Mouse (Mus musculus): Measurements from ENCODE around the gene Usp36. TPM values are rescaled to one million over a fixed set of nuclear protein-coding genes. Genes with fewer than 3 reads are reported as not detected.

Gene Usp36
- polyA plus RNA-seq (2016; fragmentation: Nextera tagmentation; extraction: Ambion mirVana) = 20.1 and 21.3 TPM in 2 replicates

GRCm38 (mm10) chr11:118289999-118290889 lies at the start of gene Usp36:
Gene Usp36 (minus strand): TSS chr11:118290244.
- H3K36me3 ChIP-seq = peaks cover 25% of the 10 kb centered on the region
- peak; percentile 99 for ATAC-seq (ENCODE audit: insufficient number of reproducible peaks, insufficient read depth, low FRiP score, low TSS enrichment, low read depth)
- no peaks in the 10 kb centered on the region for H3K9me3 ChIP-seq
- H3K9ac ChIP-seq (replicated peaks) = peak within 1 kb of the TSS; percentile 81
- no peaks in the 10 kb centered on the region for H3K27me3 ChIP-seq
- peak within 1 kb of the TSS; percentile 85 for H3K4me2 ChIP-seq
- peak within 1 kb of the TSS; percentile 82 for H3K4me3 ChIP-seq (replicated peaks)
- H3K4me1 ChIP-seq (replicated peaks) = peaks cover 15% of the 10 kb centered on the region
- peak within 1 kb of the TSS; percentile 88 for H3K27ac ChIP-seq
- under 1% methylated on average over 66 of the region's 68 CpGs for WGBS

DNA sequence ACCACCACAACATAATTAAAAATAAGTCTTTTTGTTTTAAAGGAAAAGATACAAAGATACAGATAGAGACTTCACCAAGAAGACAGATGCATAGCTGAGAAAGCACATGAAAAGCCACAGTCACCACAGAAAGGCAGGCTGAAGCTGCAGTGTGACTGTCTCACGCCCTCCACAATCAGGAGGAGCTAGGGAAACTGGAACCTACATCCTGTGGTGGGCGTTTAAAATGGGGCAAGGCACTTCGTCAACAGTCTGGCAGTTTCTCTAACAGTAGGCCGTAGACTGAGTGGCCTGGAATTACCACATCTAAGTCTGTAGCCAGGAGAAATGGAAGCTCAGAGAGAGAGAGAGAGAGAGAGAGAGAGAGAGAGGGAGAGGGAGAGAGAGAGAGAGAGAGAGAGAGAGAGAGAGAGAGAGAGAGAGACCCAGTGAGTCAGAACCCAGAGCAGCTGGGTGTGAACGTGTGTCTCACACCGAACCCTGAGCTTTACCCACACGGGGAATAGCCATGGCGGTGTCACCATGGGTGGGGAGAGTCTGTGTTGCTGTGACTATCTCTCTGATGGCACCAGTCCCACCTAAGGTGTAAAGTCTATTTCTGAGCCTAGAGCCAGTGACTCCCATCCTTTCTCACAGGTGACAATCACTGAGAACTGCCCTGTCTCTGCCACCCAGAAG lies 47.6 kb upstream of the Usp36 start:
- Histone ChIP-seq H3K9me3 (no peaks in the 10 kb centered on the region), H3K4me3 (replicated peaks) (no peak overlapping the region), H3K4me2 (no peak overlapping the region), H3K4me1 (replicated peaks) (peaks cover 14% of the 10 kb centered on the region), H3K9ac (replicated peaks) (no peak overlapping the region), H3K27ac (no peak overlapping the region), H3K27me3 (no peaks in the 10 kb centered on the region), H3K36me3 (peaks cover 34% of the 10 kb centered on the region)
- no peak for ATAC-seq (ENCODE audit: insufficient number of reproducible peaks, insufficient read depth, low FRiP score, low TSS enrichment, low read depth)
- 71% methylated on average over 8 of the region's 8 CpGs for WGBS

GRCm38 (mm10) chr11:118333431-118333830 lies 43.4 kb upstream of the Usp36 start:
- Histone ChIP-seq H3K36me3 (peaks cover 45% of the 10 kb centered on the region), H3K27me3 (no peaks in the 10 kb centered on the region), H3K4me3 (replicated peaks) (no peak overlapping the region), H3K4me1 (replicated peaks) (peaks cover 12% of the 10 kb centered on the region), H3K4me2 (no peak overlapping the region), H3K9ac (replicated peaks) (no peak overlapping the region), H3K27ac (no peak overlapping the region), H3K9me3 (no peaks in the 10 kb centered on the region)
- ATAC-seq (ENCODE audit: insufficient number of reproducible peaks, insufficient read depth, low FRiP score, low TSS enrichment, low read depth) = no peak
- WGBS = 89% methylated on average over 17 of the region's 17 CpGs

DNA sequence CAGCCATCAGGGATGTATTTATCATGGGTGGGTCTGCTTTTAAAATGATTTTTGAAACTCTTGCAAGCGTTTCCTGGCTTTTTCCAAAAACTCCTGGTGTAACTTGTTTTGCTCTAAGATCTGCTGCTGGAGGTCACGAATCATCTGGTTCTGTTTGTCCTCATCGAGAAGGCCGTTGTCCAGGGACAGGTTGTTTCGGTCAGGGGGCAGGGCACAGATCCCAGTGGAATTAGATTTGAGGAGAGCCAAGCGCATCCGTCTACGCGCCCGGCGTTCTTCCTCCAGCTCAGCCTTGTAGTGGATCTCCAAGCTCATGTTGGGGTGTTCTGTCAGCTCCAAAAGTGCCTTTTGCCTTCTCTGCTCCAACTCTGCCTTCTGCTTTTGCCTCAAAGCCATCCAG lies 42.3 kb upstream of the Usp36 start:
- ATAC-seq (ENCODE audit: insufficient number of reproducible peaks, insufficient read depth, low FRiP score, low TSS enrichment, low read depth) = no peak
- no peak overlapping the region for H3K4me2 ChIP-seq
- no peak overlapping the region for H3K9ac ChIP-seq (replicated peaks)
- 89% methylated on average over 11 of the region's 11 CpGs for WGBS
- H3K36me3 ChIP-seq = peaks cover 45% of the 10 kb centered on the region
- H3K27ac ChIP-seq = no peak overlapping the region
- H3K27me3 ChIP-seq = no peaks in the 10 kb centered on the region
- no peak overlapping the region for H3K4me3 ChIP-seq (replicated peaks)
- H3K9me3 ChIP-seq = no peaks in the 10 kb centered on the region
- peaks cover 22% of the 10 kb centered on the region for H3K4me1 ChIP-seq (replicated peaks)

DNA sequence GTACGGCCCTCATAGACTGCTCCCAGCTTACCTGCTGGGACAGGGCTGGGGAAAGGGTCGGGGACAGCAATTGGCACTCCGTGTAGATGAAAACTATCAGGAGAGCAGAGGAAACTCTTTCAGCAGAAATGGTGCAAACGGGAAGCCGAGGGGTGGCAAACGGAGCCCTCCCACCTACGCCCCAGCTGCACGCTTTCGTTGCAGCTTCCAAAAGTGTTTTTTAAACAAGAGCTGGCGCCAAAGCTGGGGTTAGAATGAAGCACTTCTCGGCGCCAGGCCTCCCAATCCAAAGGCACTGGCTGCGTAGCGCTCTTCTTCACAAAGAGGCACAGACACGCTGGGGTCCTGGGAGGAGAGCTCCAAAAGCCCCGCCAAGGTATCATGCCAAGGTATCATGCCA lies 40.7 kb upstream of the Usp36 start:
- 95% methylated on average over 16 of the region's 16 CpGs for WGBS
- H3K9ac ChIP-seq (replicated peaks) = no peak overlapping the region
- no peak overlapping the region for H3K4me3 ChIP-seq (replicated peaks)
- no peaks in the 10 kb centered on the region for H3K9me3 ChIP-seq
- H3K36me3 ChIP-seq = peaks cover 45% of the 10 kb centered on the region
- no peak overlapping the region for H3K4me2 ChIP-seq
- peaks cover 37% of the 10 kb centered on the region for H3K4me1 ChIP-seq (replicated peaks)
- no peak for ATAC-seq (ENCODE audit: insufficient number of reproducible peaks, insufficient read depth, low FRiP score, low TSS enrichment, low read depth)
- no peak overlapping the region for H3K27ac ChIP-seq
- H3K27me3 ChIP-seq = no peaks in the 10 kb centered on the region

- Histone ChIP-seq H3K4me1 (replicated peaks) (peaks cover 38% of the 10 kb centered on the region), H3K36me3 (peaks cover 45% of the 10 kb centered on the region), H3K9ac (replicated peaks) (no peak overlapping the region), H3K27ac (no peak overlapping the region), H3K4me3 (replicated peaks) (no peak overlapping the region), H3K27me3 (no peaks in the 10 kb centered on the region), H3K4me2 (no peak overlapping the region), H3K9me3 (no peaks in the 10 kb centered on the region)
- WGBS = 96% methylated on average over 14 of the region's 14 CpGs
- no peak for ATAC-seq (ENCODE audit: insufficient number of reproducible peaks, insufficient read depth, low FRiP score, low TSS enrichment, low read depth)
Observed at GRCm38 (mm10) chr11:118330361-118330760, 40.3 kb upstream of the Usp36 start.

- Histone ChIP-seq H3K27ac (no peak overlapping the region), H3K4me1 (replicated peaks) (peaks cover 52% of the 10 kb centered on the region)
- 91% methylated on average over 5 of the region's 5 CpGs for WGBS
Observed at GRCm38 (mm10) chr11:118328947-118329346, 38.9 kb upstream of the Usp36 start.

GRCm38 (mm10) chr11:118328511-118328910 lies 38.5 kb upstream of the Usp36 start:
- H3K4me1 ChIP-seq (replicated peaks) = peaks cover 56% of the 10 kb centered on the region
- H3K36me3 ChIP-seq = peaks cover 40% of the 10 kb centered on the region
- no peak overlapping the region for H3K9ac ChIP-seq (replicated peaks)
- H3K27ac ChIP-seq = no peak overlapping the region
- H3K27me3 ChIP-seq = no peaks in the 10 kb centered on the region
- ATAC-seq (ENCODE audit: insufficient number of reproducible peaks, insufficient read depth, low FRiP score, low TSS enrichment, low read depth) = no peak
- WGBS = 94% methylated on average over 6 of the region's 6 CpGs
- no peak overlapping the region for H3K4me3 ChIP-seq (replicated peaks)
- no peaks in the 10 kb centered on the region for H3K9me3 ChIP-seq
- H3K4me2 ChIP-seq = no peak overlapping the region

More at GRCm38 (mm10) chr11:118328947-118329346, 38.9 kb upstream of the Usp36 start:
- Histone ChIP-seq H3K27me3 (no peaks in the 10 kb centered on the region), H3K4me3 (replicated peaks) (no peak overlapping the region), H3K36me3 (peaks cover 44% of the 10 kb centered on the region), H3K9ac (replicated peaks) (no peak overlapping the region), H3K4me2 (no peak overlapping the region), H3K9me3 (no peaks in the 10 kb centered on the region)
- no peak for ATAC-seq (ENCODE audit: insufficient number of reproducible peaks, insufficient read depth, low FRiP score, low TSS enrichment, low read depth)

- 0 out of 2 replicates have a peak overlapping the region, but pooled peaks have one; percentile 14 for H3K9ac ChIP-seq (replicated peaks)
- ATAC-seq (ENCODE audit: insufficient number of reproducible peaks, insufficient read depth, low FRiP score, low TSS enrichment, low read depth) = no peak
- H3K4me3 ChIP-seq (replicated peaks) = 0 out of 2 replicates have a peak overlapping the region, but pooled peaks have one; percentile 3
Observed at GRCm38 (mm10) chr11:118326991-118327971, 37.2 kb upstream of the Usp36 start.

GRCm38 (mm10) chr11:118326491-118326890 lies 36.4 kb upstream of the Usp36 start:
- no peaks in the 10 kb centered on the region for H3K9me3 ChIP-seq
- H3K27me3 ChIP-seq = no peaks in the 10 kb centered on the region
- H3K4me3 ChIP-seq (replicated peaks) = no peak overlapping the region
- H3K4me2 ChIP-seq = no peak overlapping the region
- 0 out of 2 replicates have a peak overlapping the region, but pooled peaks have one; percentile 80 for H3K27ac ChIP-seq
- peaks cover 61% of the 10 kb centered on the region for H3K4me1 ChIP-seq (replicated peaks)
- peaks cover 19% of the 10 kb centered on the region for H3K36me3 ChIP-seq
- ATAC-seq (ENCODE audit: insufficient number of reproducible peaks, insufficient read depth, low FRiP score, low TSS enrichment, low read depth) = no peak
- no peak overlapping the region for H3K9ac ChIP-seq (replicated peaks)
- 66% methylated on average over 4 of the region's 4 CpGs for WGBS

More at GRCm38 (mm10) chr11:118326991-118327971, 37.2 kb upstream of the Usp36 start:
- Histone ChIP-seq H3K9me3 (no peaks in the 10 kb centered on the region), H3K27me3 (no peaks in the 10 kb centered on the region), H3K27ac (peak overlapping the region; percentile 80), H3K36me3 (peaks cover 27% of the 10 kb centered on the region), H3K4me2 (peak overlapping the region; percentile 30), H3K4me1 (replicated peaks) (peaks cover 62% of the 10 kb centered on the region)
- 62% methylated on average over 24 of the region's 24 CpGs for WGBS
